Mouse (Mus musculus) 3134 (cell line): ENCODE measurements around the gene Fam216b.

ENCODE experiments used
- DNase-seq: peaks from one replicate; pipeline ENCODE4 v3.0.0-alpha.2; 2011; ENCODE audit warnings: low spot score; ENCODE audit not compliant: insufficient read length; ENCODE audit errors: extremely low read depth

The Fam216b gene

GRCm38 (mm10) chr14:78088907-78089306 is at the start of gene Fam216b:
Fam216b (minus strand) TSS chr14:78089007.
- DNase-seq: no peak

GRCm38 (mm10) chr14:78132368-78133052 is 43.7 kb upstream of the Fam216b start:
- no peak for DNase-seq

- DNase-seq: no peak
Measured at GRCm38 (mm10) chr14:78126670-78127069, 37.9 kb upstream of the Fam216b start.

- DNase-seq: no peak
Measured at GRCm38 (mm10) chr14:78120286-78120685, 31.5 kb upstream of the Fam216b start.

GRCm38 (mm10) chr14:78119449-78120200 is 30.8 kb upstream of the Fam216b start:
- no peak for DNase-seq

- DNase-seq: no peak
Measured at GRCm38 (mm10) chr14:78117671-78118070, 28.9 kb upstream of the Fam216b start.

- DNase-seq: no peak
Measured at GRCm38 (mm10) chr14:78117268-78117667, 28.5 kb upstream of the Fam216b start.

- DNase-seq: no peak
Measured at GRCm38 (mm10) chr14:78112466-78112865, 23.7 kb upstream of the Fam216b start.

- no peak for DNase-seq
Measured at GRCm38 (mm10) chr14:78110871-78111270, 22.1 kb upstream of the Fam216b start.

- no peak for DNase-seq
Measured at GRCm38 (mm10) chr14:78109419-78109818, 20.6 kb upstream of the Fam216b start.

- no peak for DNase-seq
Measured at GRCm38 (mm10) chr14:78108388-78108787, 19.6 kb upstream of the Fam216b start.

GRCm38 (mm10) chr14:78089591-78089990 is 784 bp upstream of the Fam216b start:
- no peak for DNase-seq

- DNase-seq: no peak
Measured at GRCm38 (mm10) chr14:78083465-78083864, 5.3 kb downstream of the Fam216b start.

- no peak for DNase-seq
Measured at GRCm38 (mm10) chr14:78077508-78077907, 11.3 kb downstream of the Fam216b start.

GRCm38 (mm10) chr14:78065938-78066710 is 22.7 kb downstream of the Fam216b start:
- no peak for DNase-seq

GRCm38 (mm10) chr14:78062484-78062883 is 26.3 kb downstream of the Fam216b start:
- no peak for DNase-seq

- no peak for DNase-seq
Measured at GRCm38 (mm10) chr14:78060609-78060951, 28.2 kb downstream of the Fam216b start.

GRCm38 (mm10) chr14:78059878-78060608 is 28.8 kb downstream of the Fam216b start:
- no peak for DNase-seq

GRCm38 (mm10) chr14:78057362-78057761 is 31.4 kb downstream of the Fam216b start:
- DNase-seq: no peak

GRCm38 (mm10) chr14:78056371-78056770 is 32.4 kb downstream of the Fam216b start:
- DNase-seq: no peak

- no peak for DNase-seq
Measured at GRCm38 (mm10) chr14:78048674-78049073, 40.1 kb downstream of the Fam216b start.
